Mouse (Mus musculus) B cell, adult 67 days (primary cell): ENCODE measurements around the gene Defa2. TPM values are rescaled to one million over a fixed set of nuclear protein-coding genes. Genes with fewer than 3 reads are reported as not detected.

Experiments used
- total RNA-seq, 2 experiments: library from RNA; stranded (reverse); gene quantifications; 4 replicates each; pipeline ENCODE4 v1.2.4; 2023

Defa2 gene
- not detected for total RNA-seq

GRCm38 (mm10) chr8:21378215-21378614 lies at the start of gene Defa2:
Defa2 (plus strand) TSS chr8:21378515.

GRCm38 (mm10) chr8:21391511-21391910 lies 13.2 kb downstream of the Defa2 start, which contains the start of gene Defa33:
Defa33 (plus strand) TSS chr8:21391811.

GRCm38 (mm10) chr8:21427111-21427510 lies 48.8 kb downstream of the Defa2 start, which contains the start of gene Defa36:
Defa36 (plus strand) TSS chr8:21427411.

Other genes starting within 250 kb of the Defa2 start
- gene Defa30, start 243.9 kb upstream of the Defa2 start, total RNA-seq: not detected
- not detected for gene Defa22, start 216.2 kb upstream of the Defa2 start, total RNA-seq
- not detected for gene Defa31, start 186.9 kb upstream of the Defa2 start, total RNA-seq
- gene Gm15293, start 177.0 kb upstream of the Defa2 start, total RNA-seq: not detected
- gene Gm15292, start 128.8 kb upstream of the Defa2 start, total RNA-seq: not detected
- not detected for gene Defa27, start 63.0 kb upstream of the Defa2 start, total RNA-seq
- not detected for gene Defa29, start 51.5 kb upstream of the Defa2 start, total RNA-seq
- gene Defa33, start 13.3 kb downstream of the Defa2 start, total RNA-seq: not detected
- not detected for gene Defa36, start 48.9 kb downstream of the Defa2 start, total RNA-seq
- gene Gm7849, start 78.0 kb downstream of the Defa2 start, total RNA-seq: not detected
- not detected for gene Defa20, start 130.7 kb downstream of the Defa2 start, total RNA-seq
- not detected for gene Defa32, start 150.5 kb downstream of the Defa2 start, total RNA-seq
- not detected for gene Defa37, start 186.9 kb downstream of the Defa2 start, total RNA-seq
- gene Defa28, start 204.5 kb downstream of the Defa2 start, total RNA-seq: not detected
- gene Gm7861, start 216.0 kb downstream of the Defa2 start, total RNA-seq: not detected
- not detected for gene Defa26, start 239.7 kb downstream of the Defa2 start, total RNA-seq